9 mouse cellular contexts compared by ENCODE assay signal in the genomic region with DNA sequence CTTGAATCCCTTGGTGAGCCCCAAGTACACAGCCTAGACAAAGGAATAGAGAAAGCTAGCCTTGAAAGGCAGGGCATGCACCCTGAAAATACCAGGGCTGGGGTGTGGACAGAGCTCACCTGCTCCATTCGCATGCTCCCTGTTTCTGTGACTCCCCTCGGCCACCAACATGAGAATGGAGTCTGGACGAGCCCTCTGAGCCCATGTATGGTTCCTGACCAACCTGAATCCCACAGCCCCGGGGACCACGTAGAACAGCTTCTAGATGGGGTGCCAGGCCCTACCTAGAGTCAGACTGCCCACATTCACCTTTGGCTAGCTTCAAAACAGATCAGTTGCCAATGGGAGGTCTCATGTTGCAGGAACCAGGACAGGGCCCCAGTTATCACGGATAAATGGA. TPM values are rescaled to one million over a fixed set of nuclear protein-coding genes. Genes with fewer than 3 reads are reported as not detected.
A peak's percentile ranks its signal among the peaks of the same experiment; 100 is the strongest.
DNase-seq lines count a peak whose midpoint lies in the region; ATAC-seq and TF ChIP-seq lines count a peak whose summit lies in the region.
"Had no signal": no experiment of that assay in that cellular context is flagged by ENCODE, and none has a peak within 500 bp of the region (broad histone marks: within the 10 kb centered on the region; RNA-seq: fewer than 3 reads in every experiment).

No protein-coding gene starts in this region.

- TF ChIP-seq CTCF in kidney, adult 2 months (conservative IDR thresholded peaks at IDR 0.05; ENCODE audit: insufficient read depth, insufficient read length, low read depth, low read length), result no peak

- H3K4me2 ChIP-seq in heart, embryonic 14.5 days (ENCODE audit: low read length), result 0 out of 2 replicates have a peak overlapping the region, but pooled peaks have one; percentile 36

- no peaks in the 10 kb centered on the region for H3K27me3 ChIP-seq in kidney, adult 2 months (replicated peaks; ENCODE audit: control insufficient read depth, insufficient read depth, low read length)
- no peaks in the 10 kb centered on the region for H3K27me3 ChIP-seq in heart, embryonic 14.5 days (ENCODE audit: control insufficient read depth, insufficient read depth, low read length)
- H3K27me3 ChIP-seq in midbrain, embryonic 10.5 days (ENCODE audit: low read depth, poor library complexity, severe bottlenecking), result peaks cover 22% of the 10 kb centered on the region; the same call in 1 of the 2 replicates

- 72% methylated on average over 6 of the region's 6 CpGs for WGBS in kidney, adult 2 months
- 67% methylated on average over 6 of the region's 6 CpGs for WGBS in heart, embryonic 14.5 days
- 76% methylated on average over 6 of the region's 6 CpGs for WGBS in midbrain, embryonic 10.5 days

- H3K27ac ChIP-seq in kidney, adult 2 months (ENCODE audit: insufficient read depth, low read depth, low read length), result peak overlapping the region; percentile 79
- peak overlapping the region; percentile 95 for H3K27ac ChIP-seq in brown adipose tissue, adult 24 weeks (replicated peaks; ENCODE audit: low read depth, low read length)
- peak overlapping the region in 1 of 2 experiments; percentile 62; a peak in 2 of 4 replicates for H3K27ac ChIP-seq in heart, embryonic 14.5 days (replicated peaks in 1 of 2; ENCODE audit: control insufficient read depth in 1 of 2, insufficient read depth in 1 of 2, low read depth in 2 of 2, low read length in 2 of 2)
- peak overlapping the region; percentile 78; the same call in 1 of the 2 replicates for H3K27ac ChIP-seq in midbrain, embryonic 10.5 days (replicated peaks)

- no peaks in the 10 kb centered on the region for H3K36me3 ChIP-seq in kidney, adult 2 months (ENCODE audit: control insufficient read depth, insufficient read depth, low read length)
- H3K36me3 ChIP-seq in heart, embryonic 14.5 days (ENCODE audit: control insufficient read depth, insufficient read depth, low read length), result no peaks in the 10 kb centered on the region
- H3K36me3 ChIP-seq in midbrain, embryonic 10.5 days, result no peaks in the 10 kb centered on the region

- no peak overlapping the region for H3K4me3 ChIP-seq in kidney, adult 2 months (ENCODE audit: insufficient read depth, low read depth, low read length)
- no peak overlapping the region for H3K4me3 ChIP-seq in brown adipose tissue, adult 24 weeks (ENCODE audit: insufficient read depth, low read depth, low read length)
- no peak overlapping the region for H3K4me3 ChIP-seq in heart, embryonic 14.5 days (ENCODE audit: control insufficient read depth in 1 of 2, insufficient read depth in 1 of 2, low read depth in 1 of 2, low read length in 2 of 2)
- H3K4me3 ChIP-seq in midbrain, embryonic 10.5 days, result no peak overlapping the region

- peak overlapping the region; percentile 7; the same call in 1 of the 2 replicates for H3K9ac ChIP-seq in heart, embryonic 14.5 days (ENCODE audit: low read length)

- ATAC-seq in heart, embryonic 14.5 days (ENCODE audit: insufficient number of reproducible peaks, insufficient read depth, low FRiP score, low read depth), result no peak

- H3K9me3 ChIP-seq in heart, embryonic 14.5 days (ENCODE audit: control insufficient read depth, low read length), result no peaks in the 10 kb centered on the region
- no peaks in the 10 kb centered on the region for H3K9me3 ChIP-seq in midbrain, embryonic 10.5 days (replicated peaks)

- DNase-seq in kidney, adult 2 months, result no peak
- no peak for DNase-seq in kidney, adult 11 months
- DNase-seq in midbrain, embryonic 10.5 days (ENCODE audit: low spot score), result no peak
- DNase-seq in urinary bladder, postnatal 10 days (ENCODE audit: low spot score), result no peak
- DNase-seq in ovary, postnatal 14 days (ENCODE audit: low spot score), result no peak
- no peak for DNase-seq in right cerebral cortex, postnatal 36 days (ENCODE audit: low spot score in 2 of 2)
- DNase-seq: right cerebral cortex, postnatal 25 days had no signal

- H3K4me1 ChIP-seq in kidney, adult 2 months (ENCODE audit: control insufficient read depth, insufficient read depth, low read length), result peaks cover 14% of the 10 kb centered on the region
- peaks cover 34% of the 10 kb centered on the region for H3K4me1 ChIP-seq in brown adipose tissue, adult 24 weeks (ENCODE audit: control insufficient read depth, insufficient read depth, insufficient read length, low read length)
- H3K4me1 ChIP-seq in heart, embryonic 14.5 days (ENCODE audit: control insufficient read depth in 2 of 2, insufficient read depth in 2 of 2, low read length in 2 of 2), result peaks cover 37% of the 10 kb centered on the region in 2 experiments
- peaks cover 42% of the 10 kb centered on the region for H3K4me1 ChIP-seq in midbrain, embryonic 10.5 days

- TF ChIP-seq POLR2A in kidney, adult 2 months (IDR thresholded peaks at IDR 0.05; ENCODE audit: low read depth, low read length), result no peak

RNA-seq across cellular contexts. Expression of a gene that starts 19.7 kb away (rescaled TPM):
- polyA plus RNA-seq in kidney, adult 2 months (2012; rRNA removed), result 41.3 and 44.1 TPM in 2 replicates
- polyA plus RNA-seq in brown adipose tissue, adult 24 weeks (2012; ENCODE audit: insufficient read depth, insufficient read length, missing spikeins), result 6.8 and 7.1 TPM in 2 replicates
- 0.78 and 1.5 TPM in 2 replicates for polyA plus RNA-seq in heart, embryonic 14.5 days (2014; fragmentation: Nextera tagmentation; extraction: Ambion mirVana)
- polyA plus RNA-seq in midbrain, embryonic 10.5 days (2016; fragmentation: Nextera tagmentation; extraction: Ambion mirVana), result 2.9 and 3.5 TPM in 2 replicates

RNA-seq across cellular contexts. Expression of a gene that starts 59.8 kb away (rescaled TPM):
- 9.5 and 13.4 TPM in 2 replicates for polyA plus RNA-seq in kidney, adult 2 months (2012; rRNA removed)
- 5.3 and 7.4 TPM in 2 replicates for polyA plus RNA-seq in brown adipose tissue, adult 24 weeks (2012; ENCODE audit: insufficient read depth, insufficient read length, missing spikeins)
- 12.9 and 13.3 TPM in 2 replicates for polyA plus RNA-seq in heart, embryonic 14.5 days (2014; fragmentation: Nextera tagmentation; extraction: Ambion mirVana)
- 6.2 and 8.5 TPM in 2 replicates for polyA plus RNA-seq in midbrain, embryonic 10.5 days (2016; fragmentation: Nextera tagmentation; extraction: Ambion mirVana)
